Mouse (Mus musculus): ENCODE measurements at regions not wholly inside any gene's neighbourhood (a gene's known extent, or its start where the extent isn't known, plus 50 kb on each side); places are given as distances from the start of the nearest gene placed in this dataset.

DNA sequence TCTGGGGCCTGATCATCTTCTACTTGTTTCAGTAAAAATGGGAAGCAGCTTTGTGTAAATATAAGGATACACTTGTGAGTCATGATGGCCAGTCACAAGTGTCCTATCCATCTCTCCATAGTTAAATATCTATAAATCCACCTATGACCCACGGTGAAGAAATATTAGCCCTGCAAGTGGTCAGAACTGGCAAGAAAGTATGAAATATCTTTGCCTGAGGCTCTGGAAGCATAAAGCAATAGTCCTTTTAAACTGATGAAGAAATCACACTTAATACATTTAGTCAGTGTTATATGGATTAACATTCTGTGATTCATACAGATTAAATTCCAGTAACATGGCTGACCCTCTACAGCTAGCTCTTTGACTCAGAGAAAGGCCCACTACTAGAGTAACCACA lies 134.8 kb upstream of the Klf6 start:
- no peak for DNase-seq

- no peak for DNase-seq
Observed at GRCm38 (mm10) chr13:5728172-5728571, 133.1 kb upstream of the Klf6 start.

- DNase-seq = no peak
Observed at GRCm38 (mm10) chr13:5728808-5729207, 132.5 kb upstream of the Klf6 start.

- no peak for DNase-seq
Observed at GRCm38 (mm10) chr13:5729426-5730068, 131.7 kb upstream of the Klf6 start.

- DNase-seq = no peak
Observed at GRCm38 (mm10) chr13:5732206-5732605, 129.1 kb upstream of the Klf6 start.

DNA sequence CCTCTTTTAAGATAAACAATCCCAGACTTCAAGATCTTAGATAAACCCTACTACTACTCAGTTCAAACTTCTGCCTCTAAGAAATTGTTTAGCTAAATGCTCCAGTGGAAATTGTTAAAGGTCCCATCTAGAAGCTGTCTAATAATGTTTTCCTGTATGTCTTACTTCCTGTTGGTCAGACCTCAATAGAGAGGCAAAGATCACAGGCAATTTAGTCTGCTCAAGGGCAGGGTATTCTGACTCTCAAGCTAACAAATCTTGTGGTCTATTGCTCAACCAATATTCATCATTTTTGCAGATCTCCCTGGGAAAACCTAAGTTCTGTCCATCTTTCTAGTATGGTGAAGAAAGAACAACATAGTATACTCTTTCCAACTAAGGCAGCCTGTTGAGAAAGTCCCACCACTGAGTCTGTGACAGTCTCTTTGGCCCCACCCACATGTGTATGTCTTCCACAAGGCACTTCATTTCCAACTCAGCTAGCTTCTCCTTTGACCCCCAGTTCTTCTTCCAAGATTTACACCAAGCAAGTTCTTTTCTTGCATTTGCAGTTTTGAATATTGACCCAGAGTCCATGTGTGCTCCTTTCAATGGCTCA lies 126.2 kb upstream of the Klf6 start:
- no peak for DNase-seq

- DNase-seq = no peak
Observed at GRCm38 (mm10) chr13:5736472-5736871, 124.8 kb upstream of the Klf6 start.

GRCm38 (mm10) chr13:5737214-5737613 lies 124.1 kb upstream of the Klf6 start:
- no peak for DNase-seq

GRCm38 (mm10) chr13:5740805-5741204 lies 120.5 kb upstream of the Klf6 start:
- DNase-seq = no peak

DNA sequence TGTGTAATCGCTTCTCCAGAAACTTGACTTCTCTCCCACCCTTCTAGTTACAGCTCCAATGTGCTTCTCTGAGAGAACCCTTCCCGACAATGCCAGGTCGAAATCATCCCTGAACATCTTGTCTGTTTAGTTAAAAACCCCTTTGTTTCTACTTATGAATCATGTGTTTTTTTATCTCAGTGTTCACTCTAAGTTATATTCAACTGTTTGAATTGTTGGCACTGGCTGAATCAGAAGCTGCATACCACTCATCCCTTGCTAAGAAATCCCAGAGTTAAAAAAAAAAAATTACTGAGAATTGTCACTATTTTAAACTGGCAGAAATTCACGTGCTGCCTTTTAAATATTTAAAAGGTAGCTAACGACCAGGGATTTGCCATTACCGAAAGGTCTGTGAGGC lies 116.3 kb upstream of the Klf6 start:
- DNase-seq = no peak

DNA sequence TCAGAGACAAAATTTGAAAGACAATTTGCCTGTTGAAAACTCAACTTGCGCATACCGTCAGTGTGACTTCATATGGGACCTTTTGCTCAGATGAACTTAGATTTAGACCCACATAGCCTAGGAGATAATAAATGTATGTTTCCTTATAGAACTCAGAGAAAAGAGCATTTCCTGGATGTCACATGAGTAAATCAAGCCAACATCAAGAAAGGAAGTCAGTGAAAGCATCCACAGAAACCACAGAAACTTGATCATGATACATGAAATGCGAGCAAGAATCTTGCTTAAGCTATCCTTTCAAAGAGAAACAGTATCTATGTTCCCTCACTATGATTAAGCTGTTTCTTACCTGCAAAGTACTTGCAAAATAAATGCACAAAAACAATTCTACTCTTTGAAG lies 104.1 kb upstream of the Klf6 start:
- no peak for DNase-seq

DNA sequence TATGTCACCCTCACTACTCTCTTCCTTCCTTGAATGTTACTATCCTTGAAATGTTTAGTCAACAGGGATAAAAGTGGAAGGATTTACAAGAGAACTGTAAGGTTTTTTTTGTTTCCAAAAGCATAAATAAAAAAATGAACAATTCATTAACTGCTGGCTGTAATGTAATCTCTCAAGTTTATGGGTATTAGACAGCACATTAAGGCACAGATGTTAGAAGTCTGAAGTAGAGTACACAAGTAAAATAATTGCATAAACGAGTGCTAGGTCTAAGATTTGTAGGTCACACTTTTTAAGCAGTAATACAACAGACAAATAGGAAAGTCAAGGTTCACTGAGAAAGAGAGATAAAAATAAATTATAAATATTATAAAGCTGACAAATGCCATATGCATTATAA lies 103.3 kb upstream of the Klf6 start:
- DNase-seq = no peak

- DNase-seq = no peak
Observed at GRCm38 (mm10) chr13:5760030-5760429, 101.3 kb upstream of the Klf6 start.

GRCm38 (mm10) chr13:5766394-5766793 lies 94.9 kb upstream of the Klf6 start:
- DNase-seq = no peak

DNA sequence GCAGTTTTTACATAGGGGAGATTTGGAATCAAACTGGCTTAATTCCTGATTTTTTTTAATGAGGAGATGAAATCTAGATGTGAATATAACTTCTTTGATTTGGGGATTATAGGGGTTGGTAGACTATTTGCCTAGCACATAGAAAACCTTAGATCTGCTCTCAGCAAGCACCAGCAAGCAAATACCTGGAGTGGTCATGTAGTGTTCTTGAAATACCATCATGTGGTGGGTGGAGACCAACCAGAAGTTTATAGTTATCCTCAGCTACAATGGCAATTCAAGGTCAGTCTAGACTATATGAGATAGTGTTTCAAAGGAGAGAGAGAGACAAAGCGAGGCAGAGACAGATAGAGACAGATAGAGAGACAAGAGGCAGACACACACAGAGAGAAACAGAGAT lies 94.1 kb upstream of the Klf6 start:
- DNase-seq = no peak

- no peak for DNase-seq
Observed at GRCm38 (mm10) chr13:5768699-5769098, 92.6 kb upstream of the Klf6 start.

GRCm38 (mm10) chr13:5769283-5770260 lies 91.7 kb upstream of the Klf6 start:
- no peak for DNase-seq

DNA sequence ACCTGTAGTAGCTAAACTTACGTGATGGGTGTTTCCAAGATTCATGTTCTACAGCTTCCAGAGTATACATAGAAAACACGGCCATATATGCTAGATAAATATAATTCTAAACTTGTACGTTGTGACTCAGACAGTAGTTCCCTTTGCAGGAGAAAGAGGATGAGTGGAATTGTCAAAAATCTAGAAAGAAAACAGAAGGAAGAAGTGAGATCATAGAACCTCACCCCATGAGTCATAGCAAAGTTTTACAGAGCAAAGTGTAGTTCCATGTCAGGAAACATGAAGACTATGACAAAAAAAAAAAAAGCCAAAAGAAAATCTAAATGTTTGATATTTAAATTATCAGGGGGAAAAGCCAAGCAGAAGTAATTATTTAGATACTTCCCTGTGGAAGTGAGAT lies 87.5 kb upstream of the Klf6 start:
- no peak for DNase-seq

DNA sequence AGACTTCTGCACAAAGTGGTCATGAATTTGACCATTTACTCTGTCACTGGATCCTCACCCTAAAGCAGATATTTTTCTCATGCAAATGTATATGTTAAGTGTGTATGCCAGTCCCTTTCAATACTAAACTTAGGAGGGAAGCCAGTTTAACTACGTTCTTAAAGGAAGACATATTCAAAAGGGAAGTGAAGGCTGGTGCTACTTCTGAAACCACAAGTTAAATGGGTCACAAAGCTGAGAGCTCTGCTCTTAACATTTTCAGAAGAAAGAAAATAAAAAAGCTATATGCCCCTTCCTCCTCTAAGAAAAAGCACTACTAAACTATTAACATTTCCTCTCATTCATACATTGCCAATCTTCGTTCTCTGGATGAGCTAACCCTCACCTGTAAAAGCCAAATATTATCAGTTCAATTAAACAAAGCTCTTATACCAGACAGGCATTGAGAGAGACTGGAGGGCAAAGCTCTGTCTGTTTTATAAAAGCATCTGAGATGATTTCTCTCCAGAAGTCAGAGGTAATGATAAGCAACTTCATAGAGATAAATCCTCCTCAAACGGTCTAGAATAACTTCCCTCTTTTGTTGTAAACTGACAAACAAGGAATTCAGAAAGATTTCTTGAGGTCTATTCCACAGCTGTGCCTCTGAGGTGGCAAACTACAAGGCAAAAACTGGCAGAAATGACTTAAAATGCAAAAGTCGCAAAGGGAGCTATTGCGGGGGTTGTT lies 82.7 kb upstream of the Klf6 start:
- DNase-seq = peak; percentile 6

- no peak for DNase-seq
Observed at GRCm38 (mm10) chr13:5779410-5779809, 81.9 kb upstream of the Klf6 start.

GRCm38 (mm10) chr13:5782540-5782939 lies 78.7 kb upstream of the Klf6 start:
- no peak for DNase-seq

GRCm38 (mm10) chr13:5787114-5787513 lies 74.2 kb upstream of the Klf6 start:
- no peak for DNase-seq

- no peak for DNase-seq
Observed at GRCm38 (mm10) chr13:5789302-5789701, 72.0 kb upstream of the Klf6 start.

All from right cerebral cortex, adult 18-20 months (tissue).